Mouse (Mus musculus): ENCODE data around the gene Rbm15b. TPM values are rescaled to one million over a fixed set of nuclear protein-coding genes. Genes with fewer than 3 reads are reported as not detected.

Gene Rbm15b
- polyA plus RNA-seq, 1 experiment from 2014 or later, result 5.1 TPM

DNA sequence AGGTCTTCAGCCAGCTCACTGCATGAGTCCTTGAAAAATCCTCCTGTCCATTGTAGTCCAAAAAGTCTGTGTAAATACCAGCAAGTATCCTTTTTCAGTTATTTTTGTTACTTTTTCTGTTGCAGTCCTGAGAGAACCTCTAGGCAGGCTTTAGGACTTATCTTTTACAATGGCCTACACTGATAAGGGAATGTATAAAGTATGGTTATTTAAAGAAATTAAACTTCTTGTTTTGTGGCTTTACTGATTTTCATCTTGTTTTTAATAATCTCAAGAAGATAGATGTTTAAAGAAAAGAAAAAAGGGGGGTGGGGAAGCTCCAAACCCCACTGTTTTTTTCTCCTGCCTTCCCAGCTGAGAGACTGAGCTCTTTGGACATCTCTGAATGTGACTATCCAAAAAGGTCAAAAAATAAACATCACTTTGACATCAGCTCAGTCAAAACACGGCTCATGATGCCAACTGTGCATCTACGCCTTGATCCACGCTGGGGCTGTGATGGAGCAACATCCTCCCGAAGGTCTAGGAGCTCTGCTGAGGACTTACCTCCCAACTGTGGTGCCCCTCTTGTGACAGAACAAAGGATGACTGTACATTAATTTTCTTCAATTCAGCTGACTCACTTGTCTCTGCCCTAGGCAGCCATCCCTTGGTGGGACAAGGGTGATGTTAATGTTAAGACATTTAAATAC, 16.0 kb upstream of the Rbm15b start:
- 68% methylated on average over 4 of the region's 4 CpGs for WGBS
- H3K27me3 ChIP-seq (ENCODE audit: control insufficient read depth, insufficient read depth, low read depth, low read length), result no peaks in the 10 kb centered on the region
- H3K4me2 ChIP-seq (ENCODE audit: low read depth, low read length), result no peak overlapping the region
- H3K4me3 ChIP-seq (ENCODE audit: low read length), result no peak overlapping the region
- H3K36me3 ChIP-seq (ENCODE audit: control insufficient read depth, insufficient read depth, low read length), result no peaks in the 10 kb centered on the region
- H3K9me3 ChIP-seq (ENCODE audit: control insufficient read depth, low read length), result no peaks in the 10 kb centered on the region
- no peak for ATAC-seq (ENCODE audit: low read depth)
- no peak overlapping the region for H3K9ac ChIP-seq (ENCODE audit: low read length)
- no peaks in the 10 kb centered on the region for H3K4me1 ChIP-seq (replicated peaks; ENCODE audit: control insufficient read depth, insufficient read depth, low read length)
- no peak overlapping the region for H3K27ac ChIP-seq (ENCODE audit: low read length)

DNA sequence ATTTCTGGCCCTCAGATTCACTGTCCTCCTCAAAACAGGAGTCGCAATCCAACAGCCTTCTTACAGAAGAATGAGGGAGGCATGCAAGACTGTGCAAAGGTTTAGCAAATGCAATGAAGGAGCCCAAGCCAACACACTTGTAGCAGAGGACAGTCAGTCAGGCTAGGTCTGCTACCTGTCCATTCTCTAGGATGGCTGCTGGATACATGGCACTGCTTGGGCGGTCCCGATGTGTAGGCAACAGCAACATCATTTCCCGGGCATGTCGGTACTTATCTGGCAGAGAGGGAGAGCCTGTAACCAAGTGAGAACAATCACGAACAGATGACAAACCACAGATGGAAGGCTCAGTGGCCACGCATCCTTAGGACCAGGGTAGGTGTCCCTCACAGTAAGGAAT, 14.4 kb upstream of the Rbm15b start:
- 84% methylated on average over 7 of the region's 7 CpGs for WGBS
- Histone ChIP-seq H3K9me3 (ENCODE audit: control insufficient read depth, low read length) (no peaks in the 10 kb centered on the region), H3K27ac (ENCODE audit: low read length) (no peak overlapping the region), H3K4me2 (ENCODE audit: low read depth, low read length) (no peak overlapping the region), H3K4me3 (ENCODE audit: low read length) (no peak overlapping the region), H3K4me1 (replicated peaks; ENCODE audit: control insufficient read depth, insufficient read depth, low read length) (no peaks in the 10 kb centered on the region), H3K9ac (ENCODE audit: low read length) (no peak overlapping the region), H3K27me3 (ENCODE audit: control insufficient read depth, insufficient read depth, low read depth, low read length) (no peaks in the 10 kb centered on the region), H3K36me3 (ENCODE audit: control insufficient read depth, insufficient read depth, low read length) (no peaks in the 10 kb centered on the region)
- ATAC-seq (ENCODE audit: low read depth), result no peak

DNA sequence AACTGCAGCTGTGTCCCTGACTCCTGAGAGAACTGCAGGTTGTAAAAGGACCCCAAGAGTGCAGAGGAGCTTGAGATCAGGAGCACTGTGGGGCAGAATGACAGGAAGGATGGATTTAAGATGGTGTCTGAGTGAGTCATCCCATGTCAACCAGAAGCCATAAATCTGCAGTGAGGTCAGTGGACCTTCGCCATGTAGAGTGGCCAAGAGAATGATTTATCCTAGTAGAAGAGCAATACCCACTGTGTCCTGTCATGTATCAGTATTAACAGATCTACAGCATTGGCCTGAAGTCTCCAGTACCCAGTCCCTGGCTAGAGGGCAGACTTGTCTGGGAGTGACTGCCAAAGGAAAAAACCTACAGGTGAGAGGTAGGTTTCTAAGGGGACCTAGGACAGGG, 11.7 kb upstream of the Rbm15b start:
- no peak for ATAC-seq (ENCODE audit: low read depth)
- Histone ChIP-seq H3K4me3 (ENCODE audit: low read length) (no peak overlapping the region), H3K27me3 (ENCODE audit: control insufficient read depth, insufficient read depth, low read depth, low read length) (no peaks in the 10 kb centered on the region), H3K27ac (ENCODE audit: low read length) (no peak overlapping the region), H3K36me3 (ENCODE audit: control insufficient read depth, insufficient read depth, low read length) (no peaks in the 10 kb centered on the region), H3K9me3 (ENCODE audit: control insufficient read depth, low read length) (no peaks in the 10 kb centered on the region), H3K4me1 (replicated peaks; ENCODE audit: control insufficient read depth, insufficient read depth, low read length) (no peaks in the 10 kb centered on the region), H3K4me2 (ENCODE audit: low read depth, low read length) (no peak overlapping the region), H3K9ac (ENCODE audit: low read length) (no peak overlapping the region)
- WGBS, result 66% methylated on average over 1 of the region's 1 CpGs

DNA sequence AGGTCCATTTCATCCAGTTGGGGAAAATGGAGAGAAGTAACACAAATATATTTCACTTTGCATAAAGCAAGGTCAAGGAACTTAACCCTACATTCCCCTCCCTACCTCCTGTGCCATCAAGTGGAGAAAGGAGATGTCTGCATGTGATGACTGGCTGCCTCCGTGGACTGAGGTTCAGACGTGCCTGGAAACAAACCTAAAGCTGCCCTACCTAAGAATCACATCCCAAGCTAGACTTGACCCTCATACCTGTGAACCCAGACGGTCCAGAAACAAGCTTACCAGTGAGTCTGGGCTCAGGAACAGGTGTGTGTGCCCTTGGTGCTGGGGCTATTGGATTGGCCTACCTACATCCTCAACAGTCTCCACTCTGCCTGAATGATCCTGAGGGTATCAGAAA, 6.1 kb upstream of the Rbm15b start:
- peaks cover 25% of the 10 kb centered on the region for H3K4me1 ChIP-seq (replicated peaks; ENCODE audit: control insufficient read depth, insufficient read depth, low read length)
- 52% methylated on average over 3 of the region's 3 CpGs for WGBS
- no peak overlapping the region for H3K27ac ChIP-seq (ENCODE audit: low read length)
- H3K4me3 ChIP-seq (ENCODE audit: low read length), result no peak overlapping the region
- no peak for ATAC-seq (ENCODE audit: low read depth)
- H3K9me3 ChIP-seq (ENCODE audit: control insufficient read depth, low read length), result no peaks in the 10 kb centered on the region
- H3K36me3 ChIP-seq (ENCODE audit: control insufficient read depth, insufficient read depth, low read length), result peaks cover 21% of the 10 kb centered on the region
- H3K27me3 ChIP-seq (ENCODE audit: control insufficient read depth, insufficient read depth, low read depth, low read length), result no peaks in the 10 kb centered on the region
- H3K4me2 ChIP-seq (ENCODE audit: low read depth, low read length), result 0 out of 2 replicates have a peak overlapping the region, but pooled peaks have one; percentile 3
- 0 out of 2 replicates have a peak overlapping the region, but pooled peaks have one; percentile 14 for H3K9ac ChIP-seq (ENCODE audit: low read length)

DNA sequence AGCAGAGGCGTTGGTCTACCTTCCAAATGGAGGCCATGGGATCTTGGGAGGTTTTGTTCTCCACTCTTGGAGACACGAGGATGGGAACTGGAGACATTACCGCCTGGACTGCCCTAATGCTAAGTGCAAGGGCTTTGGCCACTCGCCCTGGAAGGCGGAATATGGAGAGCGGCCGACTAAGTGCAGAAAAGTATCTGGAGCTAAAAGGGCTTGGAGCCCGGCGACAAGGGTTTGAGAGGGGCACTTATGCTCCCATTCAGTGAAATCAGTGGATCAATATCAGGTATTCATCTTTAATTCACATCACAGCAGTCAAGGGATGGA, 5.3 kb upstream of the Rbm15b start:
- no peaks in the 10 kb centered on the region for H3K27me3 ChIP-seq (ENCODE audit: control insufficient read depth, insufficient read depth, low read depth, low read length)
- H3K4me1 ChIP-seq (replicated peaks; ENCODE audit: control insufficient read depth, insufficient read depth, low read length), result peaks cover 29% of the 10 kb centered on the region
- peaks cover 27% of the 10 kb centered on the region for H3K36me3 ChIP-seq (ENCODE audit: control insufficient read depth, insufficient read depth, low read length)
- no peaks in the 10 kb centered on the region for H3K9me3 ChIP-seq (ENCODE audit: control insufficient read depth, low read length)
- 0% methylated on average over 9 of the region's 9 CpGs for WGBS
- peak overlapping the region; percentile 97 for H3K27ac ChIP-seq (ENCODE audit: low read length)
- H3K4me2 ChIP-seq (ENCODE audit: low read depth, low read length), result peak overlapping the region; percentile 90
- H3K9ac ChIP-seq (ENCODE audit: low read length), result peak overlapping the region; percentile 86
- peak overlapping the region; percentile 84 for H3K4me3 ChIP-seq (ENCODE audit: low read length)
- ATAC-seq (ENCODE audit: low read depth), result no peak; the same call in 1 of the 2 replicates

DNA sequence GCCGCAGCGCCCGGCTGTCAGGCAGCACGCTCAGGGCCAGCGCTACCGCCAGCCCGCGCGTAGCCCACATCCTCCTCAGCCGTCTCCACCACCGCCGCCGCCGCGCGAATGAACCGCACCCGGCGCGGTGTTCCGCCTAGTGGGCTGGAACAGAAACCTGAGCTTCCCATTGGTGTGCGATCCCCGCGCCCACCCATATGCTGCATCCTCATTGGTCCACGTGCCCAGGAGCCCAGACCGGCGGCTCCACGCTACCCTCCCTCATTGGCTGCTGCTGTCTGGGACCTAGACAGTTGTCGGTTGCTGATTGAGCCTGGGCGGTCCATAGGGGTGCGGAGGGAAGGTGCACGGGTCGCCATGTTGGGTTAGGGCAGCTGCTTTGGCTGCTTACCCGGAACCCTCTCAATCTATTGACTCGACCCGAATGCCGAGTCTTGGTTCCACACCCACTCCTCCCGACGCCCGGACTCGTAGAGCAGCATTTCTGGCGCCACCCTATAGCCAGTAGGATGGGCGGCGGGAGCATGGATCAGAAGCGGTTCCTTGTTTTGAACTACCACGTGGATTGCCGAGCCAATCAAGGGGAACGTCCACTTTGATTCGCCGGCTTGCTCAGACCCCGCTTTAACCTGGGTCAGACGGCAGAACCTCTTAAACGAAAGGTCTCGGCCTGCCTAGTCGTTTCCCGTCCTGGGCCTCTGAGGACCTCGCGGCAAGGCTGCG, 4.8 kb upstream of the Rbm15b start, which contains the start of gene Manf:
Gene Manf, minus strand, starts transcription at position 151 of the 723 bp plus-strand sequence.
- Histone ChIP-seq H3K4me2 (ENCODE audit: low read depth, low read length) (peak within 1 kb of the TSS; percentile 90), H3K36me3 (ENCODE audit: control insufficient read depth, insufficient read depth, low read length) (peaks cover 27% of the 10 kb centered on the region), H3K27ac (ENCODE audit: low read length) (peak within 1 kb of the TSS; percentile 97), H3K9me3 (ENCODE audit: control insufficient read depth, low read length) (no peaks in the 10 kb centered on the region), H3K9ac (ENCODE audit: low read length) (peak within 1 kb of the TSS; percentile 94), H3K4me3 (ENCODE audit: low read length) (peak within 1 kb of the TSS; percentile 84), H3K4me1 (replicated peaks; ENCODE audit: control insufficient read depth, insufficient read depth, low read length) (peaks cover 29% of the 10 kb centered on the region), H3K27me3 (ENCODE audit: control insufficient read depth, insufficient read depth, low read depth, low read length) (no peaks in the 10 kb centered on the region)
- WGBS, result under 1% methylated on average over 59 of the region's 59 CpGs
- peak; percentile 98 for ATAC-seq (ENCODE audit: low read depth)

DNA sequence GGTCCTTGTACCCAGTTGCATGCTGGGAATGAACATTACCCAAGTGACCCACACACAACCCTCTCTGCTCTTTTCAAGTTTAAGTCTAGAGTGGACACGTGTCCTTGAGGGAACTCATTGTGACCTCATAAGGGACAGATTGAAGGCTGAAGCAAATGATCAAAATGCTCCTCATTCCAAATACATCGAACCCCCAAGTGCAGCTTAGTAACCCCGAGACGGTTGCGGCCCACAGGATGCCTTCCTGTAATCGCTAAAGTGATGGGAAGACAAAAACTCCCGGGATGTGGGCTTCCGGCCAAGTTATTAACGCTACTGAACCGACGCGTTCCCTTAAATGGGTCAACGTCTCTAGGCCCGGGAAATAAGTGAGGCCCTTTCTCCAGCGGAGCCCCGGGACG, 4.1 kb upstream of the Rbm15b start:
- Histone ChIP-seq H3K27me3 (ENCODE audit: control insufficient read depth, insufficient read depth, low read depth, low read length) (no peaks in the 10 kb centered on the region), H3K4me3 (ENCODE audit: low read length) (peak overlapping the region; percentile 84), H3K9ac (ENCODE audit: low read length) (peak overlapping the region; percentile 94), H3K9me3 (ENCODE audit: control insufficient read depth, low read length) (no peaks in the 10 kb centered on the region), H3K4me2 (ENCODE audit: low read depth, low read length) (peak overlapping the region; percentile 57), H3K27ac (ENCODE audit: low read length) (peak overlapping the region; percentile 86), H3K4me1 (replicated peaks; ENCODE audit: control insufficient read depth, insufficient read depth, low read length) (peaks cover 29% of the 10 kb centered on the region), H3K36me3 (ENCODE audit: control insufficient read depth, insufficient read depth, low read length) (peaks cover 27% of the 10 kb centered on the region)
- ATAC-seq (ENCODE audit: low read depth), result no peak
- WGBS, result under 1% methylated on average over 17 of the region's 17 CpGs

DNA sequence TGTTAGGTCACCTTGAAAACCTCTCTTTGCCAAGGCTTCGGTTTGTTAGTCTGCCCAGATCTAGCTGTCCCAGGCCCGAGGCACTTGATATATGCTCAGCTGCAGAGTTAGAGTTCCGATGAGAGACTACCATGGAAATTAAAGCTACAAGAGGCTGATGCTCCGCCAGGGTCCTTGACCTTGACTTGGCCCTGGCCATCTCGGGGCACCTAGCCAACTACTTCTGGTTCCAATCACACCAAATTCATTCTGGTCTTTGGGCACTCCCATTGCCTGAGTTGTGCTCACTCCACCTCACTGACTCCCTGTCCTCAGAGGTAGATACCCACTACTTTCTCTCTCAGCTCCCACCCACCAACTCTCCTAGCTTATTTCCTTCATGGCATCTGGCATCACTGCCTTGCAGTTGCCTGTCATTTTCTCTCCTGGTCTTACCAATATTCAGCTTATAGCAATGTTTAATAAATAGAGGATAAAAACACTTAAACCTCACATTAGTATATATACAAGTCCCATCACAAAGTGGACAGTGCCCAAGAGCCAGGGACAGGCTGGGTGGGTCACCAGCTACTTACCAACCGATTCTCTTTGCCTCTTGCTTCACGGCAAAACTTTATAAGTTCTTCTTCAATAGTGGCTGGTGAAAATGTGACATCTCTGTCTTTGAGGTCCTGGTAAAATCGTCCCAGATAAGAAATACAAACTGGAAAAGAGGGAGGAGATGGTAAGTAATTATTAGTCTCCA, 3.4 kb upstream of the Rbm15b start:
- H3K9ac ChIP-seq (ENCODE audit: low read length), result peak overlapping the region; percentile 94
- no peaks in the 10 kb centered on the region for H3K9me3 ChIP-seq (ENCODE audit: control insufficient read depth, low read length)
- no peaks in the 10 kb centered on the region for H3K27me3 ChIP-seq (ENCODE audit: control insufficient read depth, insufficient read depth, low read depth, low read length)
- no peak overlapping the region for H3K27ac ChIP-seq (ENCODE audit: low read length)
- peak overlapping the region; percentile 57 for H3K4me2 ChIP-seq (ENCODE audit: low read depth, low read length)
- H3K36me3 ChIP-seq (ENCODE audit: control insufficient read depth, insufficient read depth, low read length), result peaks cover 27% of the 10 kb centered on the region
- peaks cover 32% of the 10 kb centered on the region for H3K4me1 ChIP-seq (replicated peaks; ENCODE audit: control insufficient read depth, insufficient read depth, low read length)
- no peak for ATAC-seq (ENCODE audit: low read depth)
- 55% methylated on average over 8 of the region's 8 CpGs for WGBS
- H3K4me3 ChIP-seq (ENCODE audit: low read length), result peak overlapping the region; percentile 84

DNA sequence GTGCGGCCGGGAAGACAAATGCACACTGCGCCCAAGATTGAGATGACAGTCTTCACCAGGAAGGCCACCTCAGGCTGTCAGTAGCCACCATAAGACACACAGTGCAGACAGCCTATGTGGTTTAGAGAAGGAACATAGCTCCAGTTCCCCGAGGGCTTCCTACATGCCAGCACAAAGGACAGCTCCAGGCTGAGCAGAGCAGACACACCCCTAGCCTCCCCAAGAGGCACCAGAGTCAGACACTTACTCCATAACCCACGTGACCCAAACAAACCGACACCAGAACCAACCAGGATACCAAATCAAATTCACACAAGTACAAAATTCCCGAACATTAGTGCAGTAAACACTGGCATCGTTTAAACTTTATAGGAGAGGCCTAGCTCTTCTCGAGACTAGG, 2.1 kb upstream of the Rbm15b start:
- 67% methylated on average over 9 of the region's 9 CpGs for WGBS
- H3K27me3 ChIP-seq (ENCODE audit: control insufficient read depth, insufficient read depth, low read depth, low read length), result no peaks in the 10 kb centered on the region
- no peaks in the 10 kb centered on the region for H3K9me3 ChIP-seq (ENCODE audit: control insufficient read depth, low read length)
- H3K9ac ChIP-seq (ENCODE audit: low read length), result no peak overlapping the region
- H3K4me2 ChIP-seq (ENCODE audit: low read depth, low read length), result no peak overlapping the region
- no peak overlapping the region for H3K4me3 ChIP-seq (ENCODE audit: low read length)
- no peak for ATAC-seq (ENCODE audit: low read depth)
- H3K4me1 ChIP-seq (replicated peaks; ENCODE audit: control insufficient read depth, insufficient read depth, low read length), result peaks cover 46% of the 10 kb centered on the region
- H3K27ac ChIP-seq (ENCODE audit: low read length), result no peak overlapping the region
- peaks cover 29% of the 10 kb centered on the region for H3K36me3 ChIP-seq (ENCODE audit: control insufficient read depth, insufficient read depth, low read length)

Measured in lung, embryonic 16.5 days (tissue).